Mouse (Mus musculus): ENCODE results near the gene Adamtsl2. TPM values are rescaled to one million over a fixed set of nuclear protein-coding genes. Genes with fewer than 3 reads are reported as not detected.
A peak's percentile ranks its signal among the peaks of the same experiment; 100 is the strongest.

The Adamtsl2 gene
- polyA plus RNA-seq, 1 experiment from 2014 or later = 12.3 TPM

- WGBS = 87% methylated on average over 2 of the region's 2 CpGs
- peak overlapping the region; percentile 74 for H3K27ac ChIP-seq
- no peak overlapping the region for H3K9ac ChIP-seq
- no peak overlapping the region for H3K4me3 ChIP-seq
- ATAC-seq (replicated peaks; ENCODE audit: insufficient number of reproducible peaks, insufficient read depth, low FRiP score, low read depth) = no peak
- H3K4me1 ChIP-seq (replicated peaks) = peaks cover 46% of the 10 kb centered on the region
- no peaks in the 10 kb centered on the region for H3K9me3 ChIP-seq (replicated peaks)
- H3K27me3 ChIP-seq = peaks cover 5% of the 10 kb centered on the region; the same call in 1 of the 2 replicates
- no peak overlapping the region for H3K4me2 ChIP-seq
- no peaks in the 10 kb centered on the region for H3K36me3 ChIP-seq
These were observed 40.6 kb downstream of the Adamtsl2 start for GRCm38 (mm10) chr2:27119766-27120165.

GRCm38 (mm10) chr2:27120241-27120641 is 41.1 kb downstream of the Adamtsl2 start:
- Histone ChIP-seq H3K9me3 (replicated peaks) (no peaks in the 10 kb centered on the region), H3K36me3 (no peaks in the 10 kb centered on the region), H3K4me1 (replicated peaks) (peaks cover 46% of the 10 kb centered on the region), H3K9ac (no peak overlapping the region), H3K4me2 (no peak overlapping the region), H3K4me3 (no peak overlapping the region), H3K27ac (peak overlapping the region; percentile 74), H3K27me3 (peaks cover 5% of the 10 kb centered on the region; the same call in 1 of the 2 replicates)
- WGBS = 18% methylated on average over 8 of the region's 8 CpGs
- ATAC-seq (replicated peaks; ENCODE audit: insufficient number of reproducible peaks, insufficient read depth, low FRiP score, low read depth) = peak; percentile 86

GRCm38 (mm10) chr2:27121626-27122355 is 42.6 kb downstream of the Adamtsl2 start:
- H3K4me1 ChIP-seq (replicated peaks) = peaks cover 51% of the 10 kb centered on the region
- H3K9me3 ChIP-seq (replicated peaks) = no peaks in the 10 kb centered on the region
- no peak overlapping the region for H3K4me2 ChIP-seq
- no peak overlapping the region; the same call in 1 of the 2 replicates for H3K27ac ChIP-seq
- peaks cover 5% of the 10 kb centered on the region; the same call in 1 of the 2 replicates for H3K27me3 ChIP-seq
- H3K36me3 ChIP-seq = no peaks in the 10 kb centered on the region
- no peak overlapping the region for H3K4me3 ChIP-seq
- ATAC-seq (replicated peaks; ENCODE audit: insufficient number of reproducible peaks, insufficient read depth, low FRiP score, low read depth) = peak; percentile 33; the same call in 1 of the 2 replicates
- 55% methylated on average over 9 of the region's 9 CpGs for WGBS
- no peak overlapping the region for H3K9ac ChIP-seq

- H3K36me3 ChIP-seq = no peaks in the 10 kb centered on the region
- H3K4me3 ChIP-seq = no peak overlapping the region
- peaks cover 5% of the 10 kb centered on the region; the same call in 1 of the 2 replicates for H3K27me3 ChIP-seq
- no peak overlapping the region; the same call in 1 of the 2 replicates for H3K27ac ChIP-seq
- WGBS = 61% methylated on average over 9 of the region's 9 CpGs
- H3K9me3 ChIP-seq (replicated peaks) = no peaks in the 10 kb centered on the region
- no peak overlapping the region for H3K9ac ChIP-seq
- ATAC-seq (replicated peaks; ENCODE audit: insufficient number of reproducible peaks, insufficient read depth, low FRiP score, low read depth) = no peak
- H3K4me1 ChIP-seq (replicated peaks) = peaks cover 51% of the 10 kb centered on the region
- H3K4me2 ChIP-seq = no peak overlapping the region
These were observed 43.4 kb downstream of the Adamtsl2 start for GRCm38 (mm10) chr2:27122578-27122977.

- WGBS = 87% methylated on average over 4 of the region's 4 CpGs
- no peak overlapping the region for H3K9ac ChIP-seq
- H3K4me1 ChIP-seq (replicated peaks) = peaks cover 47% of the 10 kb centered on the region
- no peaks in the 10 kb centered on the region for H3K9me3 ChIP-seq (replicated peaks)
- H3K36me3 ChIP-seq = no peaks in the 10 kb centered on the region
- no peak overlapping the region for H3K4me2 ChIP-seq
- peaks cover 5% of the 10 kb centered on the region; the same call in 1 of the 2 replicates for H3K27me3 ChIP-seq
- H3K4me3 ChIP-seq = no peak overlapping the region
- H3K27ac ChIP-seq = no peak overlapping the region
- no peak for ATAC-seq (replicated peaks; ENCODE audit: insufficient number of reproducible peaks, insufficient read depth, low FRiP score, low read depth)
These were observed 43.9 kb downstream of the Adamtsl2 start for GRCm38 (mm10) chr2:27123121-27123520.

- Histone ChIP-seq H3K36me3 (no peaks in the 10 kb centered on the region), H3K27ac (no peak overlapping the region), H3K9ac (no peak overlapping the region), H3K4me1 (replicated peaks) (peaks cover 18% of the 10 kb centered on the region), H3K9me3 (replicated peaks) (no peaks in the 10 kb centered on the region), H3K4me2 (no peak overlapping the region), H3K4me3 (no peak overlapping the region), H3K27me3 (peaks cover 5% of the 10 kb centered on the region; the same call in 1 of the 2 replicates)
- ATAC-seq (replicated peaks; ENCODE audit: insufficient number of reproducible peaks, insufficient read depth, low FRiP score, low read depth) = no peak
- WGBS = 31% methylated on average over 10 of the region's 10 CpGs
These were observed 46.8 kb downstream of the Adamtsl2 start for GRCm38 (mm10) chr2:27125979-27126378.

- WGBS = 58% methylated on average over 4 of the region's 4 CpGs
- Histone ChIP-seq H3K36me3 (no peaks in the 10 kb centered on the region), H3K4me2 (no peak overlapping the region), H3K4me3 (no peak overlapping the region), H3K27me3 (peaks cover 5% of the 10 kb centered on the region; the same call in 1 of the 2 replicates), H3K4me1 (replicated peaks) (peaks cover 13% of the 10 kb centered on the region), H3K27ac (no peak overlapping the region), H3K9ac (no peak overlapping the region), H3K9me3 (replicated peaks) (no peaks in the 10 kb centered on the region)
- ATAC-seq (replicated peaks; ENCODE audit: insufficient number of reproducible peaks, insufficient read depth, low FRiP score, low read depth) = no peak
These were observed 47.3 kb downstream of the Adamtsl2 start for GRCm38 (mm10) chr2:27126496-27126895.

- no peak for ATAC-seq (replicated peaks; ENCODE audit: insufficient number of reproducible peaks, insufficient read depth, low FRiP score, low read depth)
- Histone ChIP-seq H3K9me3 (replicated peaks) (no peaks in the 10 kb centered on the region), H3K9ac (no peak overlapping the region), H3K27me3 (peaks cover 13% of the 10 kb centered on the region; the same call in 1 of the 2 replicates), H3K4me1 (replicated peaks) (peaks cover 4% of the 10 kb centered on the region; the same call in 1 of the 2 replicates), H3K4me3 (no peak overlapping the region), H3K4me2 (no peak overlapping the region), H3K27ac (no peak overlapping the region), H3K36me3 (no peaks in the 10 kb centered on the region)
- 59% methylated on average over 3 of the region's 3 CpGs for WGBS
These were observed 49.8 kb downstream of the Adamtsl2 start for GRCm38 (mm10) chr2:27128990-27129389.

GRCm38 (mm10) chr2:27135935-27136334 is 56.8 kb downstream of the Adamtsl2 start:
- H3K4me2 ChIP-seq = no peak overlapping the region
- no peak overlapping the region for H3K27ac ChIP-seq
- no peak overlapping the region for H3K9ac ChIP-seq
- no peak for ATAC-seq (replicated peaks; ENCODE audit: insufficient number of reproducible peaks, insufficient read depth, low FRiP score, low read depth)
- H3K4me3 ChIP-seq = no peak overlapping the region
- H3K9me3 ChIP-seq (replicated peaks) = no peaks in the 10 kb centered on the region
- H3K4me1 ChIP-seq (replicated peaks) = no peaks in the 10 kb centered on the region
- peaks cover 57% of the 10 kb centered on the region for H3K27me3 ChIP-seq
- WGBS = 77% methylated on average over 5 of the region's 5 CpGs
- no peaks in the 10 kb centered on the region for H3K36me3 ChIP-seq

- Histone ChIP-seq H3K9ac (no peak overlapping the region), H3K4me1 (replicated peaks) (no peaks in the 10 kb centered on the region), H3K4me3 (no peak overlapping the region), H3K27ac (no peak overlapping the region), H3K9me3 (replicated peaks) (no peaks in the 10 kb centered on the region), H3K36me3 (no peaks in the 10 kb centered on the region), H3K4me2 (no peak overlapping the region), H3K27me3 (peaks cover 62% of the 10 kb centered on the region)
- no peak for ATAC-seq (replicated peaks; ENCODE audit: insufficient number of reproducible peaks, insufficient read depth, low FRiP score, low read depth)
- WGBS = 68% methylated on average over 3 of the region's 3 CpGs
These were observed 57.2 kb downstream of the Adamtsl2 start for GRCm38 (mm10) chr2:27136336-27136735.

GRCm38 (mm10) chr2:27136789-27137188 is 57.6 kb downstream of the Adamtsl2 start:
- peaks cover 66% of the 10 kb centered on the region for H3K27me3 ChIP-seq
- H3K4me2 ChIP-seq = no peak overlapping the region
- no peak overlapping the region for H3K4me3 ChIP-seq
- WGBS = 58% methylated on average over 1 of the region's 1 CpGs
- no peaks in the 10 kb centered on the region for H3K9me3 ChIP-seq (replicated peaks)
- ATAC-seq (replicated peaks; ENCODE audit: insufficient number of reproducible peaks, insufficient read depth, low FRiP score, low read depth) = no peak
- no peaks in the 10 kb centered on the region for H3K36me3 ChIP-seq
- no peak overlapping the region for H3K9ac ChIP-seq
- H3K27ac ChIP-seq = no peak overlapping the region
- peaks cover 3% of the 10 kb centered on the region for H3K4me1 ChIP-seq (replicated peaks)

- Histone ChIP-seq H3K27ac (no peak overlapping the region), H3K9ac (no peak overlapping the region), H3K9me3 (replicated peaks) (no peaks in the 10 kb centered on the region), H3K36me3 (no peaks in the 10 kb centered on the region), H3K4me1 (replicated peaks) (peaks cover 10% of the 10 kb centered on the region), H3K4me3 (no peak overlapping the region), H3K27me3 (peaks cover 72% of the 10 kb centered on the region), H3K4me2 (no peak overlapping the region)
- WGBS = 49% methylated on average over 4 of the region's 4 CpGs
- ATAC-seq (replicated peaks; ENCODE audit: insufficient number of reproducible peaks, insufficient read depth, low FRiP score, low read depth) = no peak
These were observed 59.2 kb downstream of the Adamtsl2 start for GRCm38 (mm10) chr2:27138356-27138755.

Data from heart, embryonic 15.5 days (tissue).